Mouse (Mus musculus) myocyte (in vitro differentiated cells): ENCODE results near the gene Pde6d.

Experiments used
- MYOG ChIP-seq, 3 experiments: IDR thresholded peaks; one replicate each; pipeline ENCODE4 v1.6.1; 2011; ENCODE audit warnings: control low read depth in 2 of 3, low read depth in 2 of 3, mild to moderate bottlenecking in 2 of 3; ENCODE audit not compliant: insufficient read length in 2 of 3, control insufficient read depth in 1 of 3, insufficient read depth in 1 of 3
- POLR2A ChIP-seq: IDR thresholded peaks from one replicate; pipeline ENCODE4 v1.6.1; 2011; ENCODE audit warnings: low read depth, mild to moderate bottlenecking, control low read depth, moderate library complexity; ENCODE audit not compliant: insufficient read length
- POLR2AphosphoS2 ChIP-seq: IDR thresholded peaks from one replicate; pipeline ENCODE4 v1.6.1; 2011; ENCODE audit warnings: low read depth, control low read depth; ENCODE audit not compliant: insufficient read length
- TCF12 ChIP-seq: IDR thresholded peaks from one replicate; pipeline ENCODE4 v1.6.1; 2011; ENCODE audit warnings: mild to moderate bottlenecking, control low read depth; ENCODE audit not compliant: poor library complexity, insufficient read depth, severe bottlenecking
- USF1 ChIP-seq: IDR thresholded peaks from one replicate; pipeline ENCODE4 v1.6.1; 2011; ENCODE audit warnings: low read depth, mild to moderate bottlenecking, control low read depth, moderate library complexity

- TF ChIP-seq POLR2A (no peak), POLR2AphosphoS2 (no peak), USF1 (no peak), MYOG (IDR thresholded peaks at IDR 0.05; ENCODE audit: control insufficient read depth in 1 of 3, insufficient read depth in 1 of 3, insufficient read length in 2 of 3, low read depth in 2 of 3) (no peak), TCF12 (no peak)
Observed at GRCm38 (mm10) chr1:86498611-86499010, 83.8 kb downstream of the Pde6d start.
